Mouse (Mus musculus) retina, embryonic 14.5 days (tissue): ENCODE measurements at regions not wholly inside any gene's neighbourhood (a gene's known extent, or its start where the extent isn't known, plus 50 kb on each side); places are given as distances from the start of the nearest gene placed in this dataset.
A peak's percentile ranks its signal among the peaks of the same experiment; 100 is the strongest.

Experiments used
- DNase-seq: peaks from one replicate; pipeline ENCODE4 v3.0.0-alpha.2; 2015; ENCODE audit warnings: low spot score

- peak; percentile 27 for DNase-seq
These were observed 114.8 kb upstream of the Tmem260 start for GRCm38 (mm10) chr14:48330965-48331622.

- no peak for DNase-seq
These were observed 114.3 kb upstream of the Tmem260 start for GRCm38 (mm10) chr14:48331623-48332000.

GRCm38 (mm10) chr14:48332193-48332592, 113.7 kb upstream of the Tmem260 start:
- peak; percentile 30 for DNase-seq

- DNase-seq, result no peak
These were observed 113.3 kb upstream of the Tmem260 start for GRCm38 (mm10) chr14:48332660-48333059.

GRCm38 (mm10) chr14:48334106-48334809, 111.7 kb upstream of the Tmem260 start:
- DNase-seq, result peak; percentile 51

- DNase-seq, result peak; percentile 42
These were observed 106.5 kb upstream of the Tmem260 start for GRCm38 (mm10) chr14:48339434-48339833.

GRCm38 (mm10) chr14:48342944-48343343, 103.0 kb upstream of the Tmem260 start:
- no peak for DNase-seq

- no peak for DNase-seq
These were observed 100.0 kb upstream of the Tmem260 start for GRCm38 (mm10) chr14:48345956-48346355.

- DNase-seq, result no peak
These were observed 96.4 kb upstream of the Tmem260 start for GRCm38 (mm10) chr14:48349392-48350044.

GRCm38 (mm10) chr14:48351652-48352051, 94.3 kb upstream of the Tmem260 start:
- DNase-seq, result no peak

GRCm38 (mm10) chr14:48352825-48353224, 93.1 kb upstream of the Tmem260 start:
- no peak for DNase-seq

GRCm38 (mm10) chr14:48354176-48354575, 91.7 kb upstream of the Tmem260 start:
- no peak for DNase-seq

- no peak for DNase-seq
These were observed 88.5 kb upstream of the Tmem260 start for GRCm38 (mm10) chr14:48357441-48357840.

- DNase-seq, result peak; percentile 74
These were observed 87.3 kb upstream of the Tmem260 start for GRCm38 (mm10) chr14:48358487-48359159.

- DNase-seq, result no peak
These were observed 84.1 kb upstream of the Tmem260 start for GRCm38 (mm10) chr14:48361820-48362219.

GRCm38 (mm10) chr14:48367006-48367405, 78.9 kb upstream of the Tmem260 start:
- peak; percentile 89 for DNase-seq

- peak; percentile 91 for DNase-seq
These were observed 75.6 kb upstream of the Tmem260 start for GRCm38 (mm10) chr14:48370322-48370721.

- DNase-seq, result peak; percentile 67
These were observed 74.2 kb upstream of the Tmem260 start for GRCm38 (mm10) chr14:48371766-48372165.

GRCm38 (mm10) chr14:48376112-48376511, 69.8 kb upstream of the Tmem260 start:
- DNase-seq, result no peak
